Mouse (Mus musculus) heart, postnatal 0 days (tissue): ENCODE measurements around the gene Bscl2.

ENCODE experiments used
- CTCF ChIP-seq: IDR thresholded peaks from 2 replicates; pipeline ENCODE4 v1.5.1; 2016; ENCODE audit warnings: antibody characterized with exemption, control low read depth, low read depth
- EP300 ChIP-seq: IDR thresholded peaks from 2 replicates; pipeline ENCODE4 v1.6.1; 2016; ENCODE audit warnings: antibody characterized with exemption, low read depth

- TF ChIP-seq CTCF (no peak), EP300 (peak; percentile 86)
Observed at GRCm38 (mm10) chr19:8818801-8819595, 18.3 kb upstream of the Bscl2 start, which contains the start of gene Ttc9c.
